Mouse (Mus musculus): ENCODE measurements around the gene Fbxw7.
"Not testable (repeated sequence)": the region's sequence is repeated elsewhere in the genome, so short reads cannot be mapped to it uniquely, and the experiment has no call there.

Fbxw7 gene

GRCm38 (mm10) chr3:84827617-84828016 lies 12.5 kb downstream of the Fbxw7 start:
- DNase-seq = no peak

DNA sequence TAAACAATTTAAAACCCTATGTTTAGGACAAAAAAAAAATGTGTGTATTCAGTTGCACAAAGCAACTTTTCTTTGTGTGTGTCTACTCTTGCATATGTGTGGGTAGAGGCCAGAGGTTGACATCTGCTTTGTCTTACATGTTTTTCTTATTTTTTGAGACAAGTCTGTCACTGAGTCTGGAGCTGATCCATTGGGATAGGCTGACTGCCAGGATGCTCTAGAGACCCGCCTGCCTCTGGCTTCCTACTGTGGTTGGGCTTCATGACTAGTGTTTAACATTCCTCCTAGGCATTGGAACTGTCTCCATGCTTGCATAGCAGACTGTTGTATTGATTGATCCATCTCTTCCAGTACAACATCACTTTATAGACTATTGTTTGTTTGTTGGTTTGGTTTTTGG lies 14.3 kb downstream of the Fbxw7 start:
- DNase-seq = no peak

- no peak for DNase-seq
These were observed 21.0 kb downstream of the Fbxw7 start for GRCm38 (mm10) chr3:84836029-84836428.

DNA sequence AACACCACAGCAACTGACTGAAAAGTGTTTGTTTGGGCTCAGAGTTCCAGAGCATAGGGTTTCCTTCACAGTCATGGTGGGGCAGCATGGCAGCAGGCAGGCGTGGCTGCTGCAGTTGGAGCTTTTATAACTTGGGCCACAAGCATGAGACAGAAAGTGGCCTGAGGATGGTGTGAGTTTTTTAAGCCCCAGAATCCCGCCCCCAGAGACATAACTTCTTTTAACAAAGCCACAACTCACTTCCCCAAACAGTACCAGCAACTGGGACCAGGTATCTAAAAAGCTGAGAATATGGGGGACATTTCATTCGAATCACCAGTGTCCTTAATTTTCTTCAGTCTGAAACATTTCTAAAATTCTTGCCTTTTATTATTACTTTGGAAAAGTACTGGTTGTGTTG lies 22.9 kb downstream of the Fbxw7 start:
- no peak for DNase-seq

DNA sequence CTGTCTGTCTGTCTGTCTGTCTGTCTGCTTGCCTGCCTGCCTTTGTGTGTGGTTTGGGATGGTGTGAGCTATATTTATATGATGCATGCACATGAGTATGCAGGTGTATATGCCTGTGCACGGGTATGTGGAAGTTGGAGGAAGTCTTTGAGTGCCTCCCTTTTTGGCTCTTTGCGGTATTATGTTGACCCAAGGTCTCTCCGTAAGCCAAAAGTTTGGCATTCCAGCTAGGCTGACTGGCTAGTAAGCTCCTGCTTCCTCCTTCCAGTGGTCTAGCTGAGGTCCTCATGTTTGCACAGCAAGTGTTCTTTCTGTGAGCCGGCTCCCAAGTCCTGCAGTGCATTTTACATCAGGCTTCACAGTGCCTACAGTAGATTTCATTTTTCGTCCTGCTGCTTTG lies 24.4 kb downstream of the Fbxw7 start:
- DNase-seq = no peak

DNA sequence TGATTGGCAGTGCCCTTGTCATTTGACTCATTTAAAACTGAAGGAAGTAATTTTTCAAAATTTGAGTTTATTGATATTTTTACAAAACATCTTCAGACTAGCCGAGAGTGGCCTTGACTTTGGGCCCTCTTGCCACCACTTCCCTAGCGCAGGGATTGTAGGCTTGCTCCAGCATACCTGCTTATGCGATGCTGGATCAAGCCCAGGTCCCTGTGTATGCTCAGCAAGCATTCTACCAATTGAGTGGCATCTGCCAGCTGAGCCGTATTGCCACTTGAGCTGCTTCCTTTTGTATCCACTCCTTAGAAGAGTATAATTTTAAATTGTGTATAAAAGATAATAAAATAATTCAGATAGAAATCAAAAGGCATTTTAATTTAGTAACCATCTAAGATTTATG lies 26.2 kb downstream of the Fbxw7 start:
- no peak for DNase-seq

DNA sequence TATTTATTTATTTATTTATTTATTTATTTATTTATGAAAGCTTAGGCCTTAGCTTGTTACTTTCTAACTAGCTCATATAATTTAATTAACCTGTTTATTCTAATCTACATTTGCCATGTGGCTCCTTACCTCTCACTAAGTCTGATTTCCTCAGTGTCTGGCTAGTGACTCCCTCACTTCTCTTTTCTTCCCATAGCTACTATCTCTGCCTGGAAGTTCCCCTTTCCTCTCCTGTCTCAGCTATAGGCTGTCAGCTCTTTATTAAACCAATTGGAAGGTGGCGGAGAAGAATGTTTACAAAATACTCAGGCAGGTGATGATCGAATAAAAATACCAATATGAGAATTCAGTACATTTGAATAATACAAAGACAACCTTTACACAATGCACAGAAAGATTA lies 27.7 kb downstream of the Fbxw7 start:
- no peak for DNase-seq

DNA sequence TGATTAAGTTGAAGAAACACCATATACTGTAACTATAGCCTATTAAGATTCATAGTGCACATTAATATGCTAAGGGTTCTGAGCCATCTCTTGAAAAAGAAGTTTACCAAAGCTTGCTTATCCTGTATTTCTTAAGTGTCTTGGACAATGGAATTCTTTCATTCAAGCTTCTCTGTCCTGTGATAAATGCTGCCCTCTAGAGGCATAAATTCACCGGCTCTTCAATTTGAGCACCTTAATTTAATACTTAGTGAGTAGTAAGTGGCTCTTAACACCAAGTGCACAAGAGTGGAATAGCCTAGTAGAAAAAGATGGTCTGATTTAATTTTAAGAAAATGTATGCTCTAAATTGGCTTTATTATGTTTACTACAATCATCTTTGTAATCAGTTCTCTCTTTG lies 28.5 kb downstream of the Fbxw7 start:
- peak; percentile 57 for DNase-seq

GRCm38 (mm10) chr3:84848798-84849197 lies 33.7 kb downstream of the Fbxw7 start:
- no peak for DNase-seq

DNA sequence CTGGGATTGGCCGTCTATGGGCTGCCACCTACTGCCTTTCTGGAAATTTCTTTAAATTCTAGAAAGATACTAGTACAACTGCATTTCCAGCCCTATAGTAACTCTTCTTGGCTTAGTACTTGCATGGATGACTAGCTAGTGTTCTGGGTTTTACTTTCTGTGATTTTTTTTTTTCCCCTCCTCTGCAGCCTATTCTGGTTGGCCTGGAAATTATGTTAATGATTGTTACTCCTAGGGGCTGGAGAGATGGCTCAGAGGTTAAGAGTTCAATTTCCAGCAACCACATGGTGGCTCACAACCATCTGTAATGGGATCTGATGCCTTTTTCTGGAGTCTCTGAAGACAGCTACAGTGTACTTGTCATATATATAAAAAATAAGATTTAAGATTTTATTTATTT lies 35.4 kb downstream of the Fbxw7 start:
- no peak for DNase-seq

DNA sequence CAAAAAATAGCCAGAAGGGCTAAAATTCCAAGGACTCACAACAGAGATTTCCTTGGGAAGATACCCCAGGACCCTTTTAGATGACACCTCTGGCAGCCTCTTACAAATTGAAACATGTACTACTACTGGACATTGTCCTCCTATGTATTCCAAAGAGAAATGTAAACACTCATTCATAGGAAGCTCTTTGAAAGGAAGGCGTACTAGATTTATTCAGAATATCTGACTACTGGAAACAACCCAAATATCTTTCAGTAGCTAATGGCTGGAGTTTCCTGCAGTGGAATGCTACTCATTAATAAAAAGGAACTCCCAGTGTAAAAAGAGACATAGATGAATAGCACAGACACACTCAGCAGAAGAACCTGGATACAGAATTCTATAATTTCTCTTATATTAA lies 36.7 kb downstream of the Fbxw7 start:
- no peak for DNase-seq

GRCm38 (mm10) chr3:84852877-84853276 lies 37.8 kb downstream of the Fbxw7 start:
- DNase-seq = no peak

DNA sequence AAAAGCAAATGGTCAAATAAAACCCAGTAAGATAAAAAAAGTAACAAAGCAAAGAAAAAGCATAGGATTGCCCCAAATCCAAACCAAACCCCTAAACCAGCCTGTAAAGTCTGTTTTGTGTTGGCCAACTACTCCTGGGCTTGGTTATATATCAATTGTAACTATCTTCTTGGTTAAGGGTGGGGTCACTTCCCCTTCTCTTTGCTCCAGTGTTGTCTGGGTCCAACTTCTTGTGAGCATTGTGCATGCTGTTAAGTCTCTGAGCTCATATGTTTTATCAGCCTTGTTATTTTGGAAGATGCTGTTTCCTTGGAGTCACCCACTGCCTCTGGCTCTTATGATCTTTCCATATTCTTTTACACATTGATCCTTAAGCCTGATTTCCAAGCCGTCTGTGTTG lies 39.4 kb downstream of the Fbxw7 start:
- no peak for DNase-seq

GRCm38 (mm10) chr3:84860669-84861068 lies 45.6 kb downstream of the Fbxw7 start:
- DNase-seq = no peak

DNA sequence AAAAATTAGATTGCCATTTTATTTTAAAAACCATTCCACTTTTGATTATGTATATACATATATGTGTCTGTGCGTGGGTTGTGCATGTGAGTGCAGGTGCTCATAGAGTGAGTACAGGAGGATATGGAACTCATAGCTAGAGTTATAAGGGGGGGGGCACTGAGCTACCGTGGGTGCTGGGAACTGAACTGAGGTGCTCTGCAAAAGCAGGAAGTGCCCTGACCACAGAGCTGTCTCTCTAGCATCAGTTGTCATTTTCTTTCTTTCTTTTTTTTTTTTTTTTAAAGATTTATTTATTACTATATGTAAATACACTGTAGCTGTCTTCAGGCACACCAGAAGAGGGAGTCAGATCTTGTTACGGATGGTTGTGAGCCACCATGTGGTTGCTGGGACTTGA lies 46.7 kb downstream of the Fbxw7 start:
- DNase-seq = not testable (repeated sequence)

GRCm38 (mm10) chr3:84865684-84866083 lies 50.6 kb downstream of the Fbxw7 start:
- DNase-seq = no peak

DNA sequence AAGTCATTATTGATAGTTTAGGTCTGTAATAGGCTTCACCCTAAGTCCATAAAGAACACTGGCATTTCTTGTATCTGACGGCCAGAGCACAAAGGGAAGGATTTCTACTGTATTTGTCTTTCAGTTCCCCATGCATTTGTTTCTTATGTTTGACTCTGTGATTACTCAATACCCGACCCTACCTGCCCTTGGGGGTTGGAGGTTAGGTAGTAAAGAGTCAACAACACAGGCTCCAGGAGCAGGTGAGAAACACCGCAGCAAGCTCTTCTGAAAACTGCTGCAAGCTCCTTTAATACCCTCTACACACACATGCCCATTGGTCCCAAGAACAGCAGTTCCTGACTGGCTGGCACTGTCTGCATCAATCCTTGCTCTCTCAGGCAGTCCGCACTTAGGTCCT lies 51.8 kb downstream of the Fbxw7 start:
- no peak for DNase-seq

DNA sequence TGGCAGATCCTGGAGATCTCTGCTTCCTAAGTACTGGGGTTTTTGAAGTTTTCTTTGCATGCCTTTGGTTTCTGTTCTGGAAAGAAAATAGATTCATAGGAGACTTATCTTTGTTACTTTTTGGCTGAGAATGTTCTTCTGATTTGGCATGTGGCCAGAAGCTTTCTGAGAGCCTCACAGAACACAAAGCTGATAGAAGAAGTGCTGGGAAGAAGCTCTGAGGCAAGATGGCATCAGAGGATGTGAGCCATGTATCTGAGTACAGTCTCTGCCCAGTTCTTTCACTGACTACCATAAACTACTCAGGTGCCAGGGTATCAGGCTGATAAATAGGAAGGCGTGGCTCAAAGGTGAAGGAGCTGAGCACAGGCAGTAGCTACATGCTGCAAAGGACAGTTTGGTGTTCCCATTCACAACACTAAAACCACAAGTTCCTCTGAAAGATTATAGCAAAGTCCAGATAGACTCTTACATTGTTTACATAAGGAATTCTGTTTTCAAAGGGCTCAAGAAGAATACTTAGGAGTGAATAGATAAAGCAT lies 52.4 kb downstream of the Fbxw7 start:
- peak; percentile 21 for DNase-seq

- DNase-seq = no peak
These were observed 52.9 kb downstream of the Fbxw7 start for GRCm38 (mm10) chr3:84867991-84868390.

DNA sequence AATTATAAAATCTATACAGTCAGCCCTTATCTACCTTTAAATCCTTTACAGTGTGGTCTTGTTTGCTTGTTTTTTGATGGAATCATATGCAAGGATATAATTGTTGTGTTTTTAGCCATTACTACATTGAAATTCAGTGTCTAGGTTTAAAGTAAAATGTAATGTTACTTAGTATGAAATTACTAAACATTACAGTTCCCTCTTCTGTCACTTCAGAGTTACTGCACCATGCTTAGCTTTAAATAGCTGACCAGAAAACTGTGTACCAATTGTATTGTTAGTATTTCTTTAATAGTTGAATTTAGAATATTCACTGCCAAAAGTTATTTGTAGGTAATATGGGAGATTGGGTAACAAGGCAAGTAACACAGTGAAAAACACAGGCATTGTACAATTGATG lies 55.1 kb downstream of the Fbxw7 start:
- no peak for DNase-seq

DNA sequence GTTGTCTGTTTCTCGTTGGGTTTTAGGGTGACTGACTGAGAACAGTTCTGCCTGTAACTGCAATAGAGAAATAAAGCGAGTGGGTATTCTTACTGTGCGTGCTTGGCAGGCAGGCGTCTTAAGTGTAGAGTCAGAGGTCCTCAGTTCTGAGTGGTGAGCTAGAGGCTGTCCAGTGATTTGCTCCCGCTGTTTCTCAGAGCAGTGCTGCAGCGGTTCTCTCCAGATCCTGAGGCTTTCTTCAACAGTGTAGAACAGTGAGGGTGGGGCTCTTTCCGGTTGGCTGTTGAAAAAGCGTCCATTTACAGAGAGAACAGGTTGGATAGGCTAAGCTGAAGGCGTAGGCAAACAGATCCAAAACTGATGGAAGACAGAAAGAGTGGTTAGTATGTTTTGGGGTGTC lies 60.2 kb downstream of the Fbxw7 start:
- no peak for DNase-seq

- DNase-seq = no peak
These were observed 61.1 kb downstream of the Fbxw7 start for GRCm38 (mm10) chr3:84876211-84876610.

DNA sequence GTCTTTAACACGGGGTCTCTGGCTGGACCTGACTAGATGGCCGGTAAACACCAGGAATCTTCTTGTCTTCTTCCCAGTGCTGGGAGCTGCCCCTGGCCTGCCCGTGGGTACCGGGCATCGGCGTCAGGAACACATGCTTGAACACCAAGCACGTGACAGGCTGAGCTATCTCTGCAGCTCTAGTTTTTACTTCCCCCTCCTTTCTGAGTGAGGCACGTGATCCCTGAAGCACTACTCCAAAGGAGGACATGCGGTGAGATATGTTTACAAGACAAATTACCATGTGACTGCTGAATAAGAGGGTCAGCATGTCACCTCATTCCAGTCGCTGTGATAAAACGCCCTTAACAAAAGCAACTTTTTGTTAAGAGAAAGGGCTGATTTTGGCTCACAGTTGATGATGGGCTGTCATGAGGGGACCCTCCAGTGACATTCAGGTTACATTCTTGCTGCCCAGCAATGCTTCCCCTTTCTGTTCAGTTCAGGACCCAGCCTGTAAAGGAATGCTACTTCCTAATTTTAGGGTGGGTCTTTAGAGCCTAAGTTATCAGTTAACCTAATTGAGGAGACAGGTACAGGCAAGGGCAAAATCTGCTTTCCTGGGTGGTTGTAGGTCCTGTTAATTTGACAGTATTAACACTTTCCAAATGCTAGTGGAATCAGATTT lies 68.9 kb downstream of the Fbxw7 start:
- peak; percentile 25 for DNase-seq

DNA sequence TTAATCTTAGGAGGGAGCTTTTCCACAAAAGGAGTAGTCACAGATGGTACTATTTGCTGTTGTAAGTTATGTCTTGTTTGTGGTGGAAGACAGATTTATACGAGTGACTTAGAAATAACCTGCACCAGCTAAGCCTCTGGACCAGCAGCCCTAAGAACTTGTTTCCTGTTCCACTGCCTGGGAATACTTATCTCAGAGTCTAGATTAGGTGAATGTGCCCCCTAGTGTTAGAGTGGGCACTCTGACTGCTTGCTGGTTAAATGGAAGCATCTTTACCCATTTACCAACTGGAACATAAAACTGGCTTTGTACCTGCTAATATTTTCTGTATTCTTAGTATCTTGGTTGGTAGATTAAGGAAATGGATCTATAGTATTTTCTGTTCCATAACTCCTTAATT lies 74.6 kb downstream of the Fbxw7 start:
- DNase-seq = no peak

DNA sequence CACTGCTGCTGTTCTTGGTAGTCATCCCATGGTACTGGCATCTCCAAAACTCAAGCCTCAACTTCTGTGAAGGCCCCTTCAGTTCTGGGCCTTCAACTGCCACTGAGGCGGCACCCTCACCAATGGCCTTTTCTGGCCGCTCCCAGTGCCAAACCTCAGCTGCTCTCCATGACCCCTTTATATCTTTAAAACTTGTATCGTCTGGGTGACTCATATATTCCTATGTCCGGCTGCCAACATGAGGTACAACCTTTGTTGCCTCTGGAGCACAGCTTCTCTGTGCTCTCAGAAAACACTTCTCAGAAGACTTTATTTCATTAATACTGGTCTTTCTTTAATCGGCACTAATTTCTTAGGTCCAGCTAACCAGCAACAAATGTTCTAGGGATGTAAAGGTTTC lies 75.9 kb downstream of the Fbxw7 start:
- DNase-seq = no peak

Data from layer of hippocampus, adult 9-11 months (tissue).